Comparison of ENCODE assay signal across 8 mouse cellular contexts in the genomic region with DNA sequence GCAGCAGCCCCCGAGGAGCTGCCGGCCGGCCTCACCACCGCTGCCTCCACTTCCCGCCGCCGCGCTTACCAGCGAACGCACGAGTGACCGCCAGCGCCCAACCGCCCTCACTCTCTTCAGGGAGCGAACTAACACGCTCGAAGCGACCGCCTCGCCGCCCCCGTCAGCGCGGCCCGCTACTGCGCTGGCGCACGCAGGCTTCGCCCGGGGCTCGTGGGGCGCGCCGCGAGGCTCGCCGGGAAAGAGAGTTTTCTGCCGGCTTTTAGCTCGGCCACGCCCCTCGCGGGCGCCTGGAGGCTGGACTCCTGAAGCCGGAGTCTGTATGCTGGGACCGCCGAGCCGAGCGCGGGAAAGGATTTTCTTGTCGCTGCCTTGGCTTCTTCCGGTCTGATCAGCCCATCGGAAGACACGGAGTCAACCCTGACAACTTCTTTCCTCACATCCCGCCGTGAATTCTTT. TPM values are rescaled to one million over a fixed set of nuclear protein-coding genes. Genes with fewer than 3 reads are reported as not detected.
DNase-seq lines count a peak whose midpoint lies in the region; ATAC-seq and TF ChIP-seq lines count a peak whose summit lies in the region.

A gene (minus strand): TSS at position 183 of the 459 bp plus-strand sequence.

- H3K4me1 ChIP-seq in forebrain, embryonic 10.5 days = peaks cover 18% of the 10 kb centered on the region
- peaks cover 12% of the 10 kb centered on the region for H3K4me1 ChIP-seq in heart, embryonic 15.5 days (replicated peaks)
- H3K4me1 ChIP-seq in liver, embryonic 14.5 days (replicated peaks; ENCODE audit: control insufficient read depth in 2 of 2, insufficient read depth in 2 of 2, low read length in 1 of 2) = peaks cover 3 to 6% of the 10 kb centered on the region in 2 experiments; a peak in 3 of 4 replicates
- H3K4me1 ChIP-seq in neural tube, embryonic 11.5 days (ENCODE audit: control insufficient read depth, insufficient read depth, low read length) = no peaks in the 10 kb centered on the region
- no peaks in the 10 kb centered on the region for H3K4me1 ChIP-seq in stomach, postnatal 0 days (replicated peaks; ENCODE audit: control insufficient read depth, insufficient read depth)

- under 1% methylated on average over 55 of the region's 55 CpGs for WGBS in forebrain, embryonic 10.5 days
- WGBS in heart, embryonic 15.5 days = under 1% methylated on average over 55 of the region's 55 CpGs
- under 1% methylated on average over 55 of the region's 55 CpGs for WGBS in liver, embryonic 14.5 days (ENCODE audit: insufficient replicate concordance)
- 0% methylated on average over 55 of the region's 55 CpGs for WGBS in neural tube, embryonic 11.5 days
- WGBS in stomach, postnatal 0 days = under 1% methylated on average over 53 of the region's 55 CpGs

- no peak for TF ChIP-seq EP300 in liver, embryonic 14.5 days (IDR thresholded peaks at IDR 0.05; ENCODE audit: low read depth)
- TF ChIP-seq EP300 in stomach, postnatal 0 days (optimal IDR thresholded peaks at IDR 0.05) = no peak

- peak within 1 kb of the TSS; percentile 95 for H3K27ac ChIP-seq in forebrain, embryonic 10.5 days
- H3K27ac ChIP-seq in heart, embryonic 15.5 days = peak within 1 kb of the TSS; percentile 93
- peak within 1 kb of the TSS; percentile 92 for H3K27ac ChIP-seq in liver, embryonic 14.5 days
- H3K27ac ChIP-seq in neural tube, embryonic 11.5 days (ENCODE audit: low read depth, low read length) = peak within 1 kb of the TSS; percentile 80
- H3K27ac ChIP-seq in stomach, postnatal 0 days (replicated peaks) = peak within 1 kb of the TSS; percentile 90

- H3K9me3 ChIP-seq in forebrain, embryonic 10.5 days = no peaks in the 10 kb centered on the region
- H3K9me3 ChIP-seq in heart, embryonic 15.5 days (replicated peaks) = no peaks in the 10 kb centered on the region
- H3K9me3 ChIP-seq in liver, embryonic 14.5 days (ENCODE audit: control insufficient read depth, low read length) = no peaks in the 10 kb centered on the region
- H3K9me3 ChIP-seq in neural tube, embryonic 11.5 days (ENCODE audit: control insufficient read depth, low read length) = no peaks in the 10 kb centered on the region
- H3K9me3 ChIP-seq in stomach, postnatal 0 days (ENCODE audit: control insufficient read depth, low read length) = no peaks in the 10 kb centered on the region

- H3K27me3 ChIP-seq in forebrain, embryonic 10.5 days (ENCODE audit: poor library complexity, severe bottlenecking) = no peaks in the 10 kb centered on the region
- H3K27me3 ChIP-seq in heart, embryonic 15.5 days = no peaks in the 10 kb centered on the region
- no peaks in the 10 kb centered on the region for H3K27me3 ChIP-seq in liver, embryonic 14.5 days (ENCODE audit: control insufficient read depth, insufficient read depth, low read length)
- H3K27me3 ChIP-seq in neural tube, embryonic 11.5 days (ENCODE audit: control insufficient read depth, insufficient read depth, low read length) = no peaks in the 10 kb centered on the region
- no peaks in the 10 kb centered on the region for H3K27me3 ChIP-seq in stomach, postnatal 0 days (ENCODE audit: control insufficient read depth, insufficient read depth, low read length)

- H3K36me3 ChIP-seq in forebrain, embryonic 10.5 days (replicated peaks) = peaks cover 49% of the 10 kb centered on the region
- H3K36me3 ChIP-seq in heart, embryonic 15.5 days = peaks cover 17% of the 10 kb centered on the region
- H3K36me3 ChIP-seq in liver, embryonic 14.5 days (replicated peaks; ENCODE audit: control insufficient read depth, insufficient read depth, low read depth) = peaks cover 3% of the 10 kb centered on the region; the same call in 1 of the 2 replicates
- no peaks in the 10 kb centered on the region for H3K36me3 ChIP-seq in neural tube, embryonic 11.5 days (ENCODE audit: control insufficient read depth, insufficient read depth, low read length)
- H3K36me3 ChIP-seq in stomach, postnatal 0 days (ENCODE audit: control insufficient read depth, insufficient read depth, low read length) = no peaks in the 10 kb centered on the region

- peak; percentile 84 to 85 for DNase-seq in CD8-positive naive resting alpha-beta T cell, adult 2 months (ENCODE audit: low read depth in 2 of 2, low spot score in 2 of 2)
- DNase-seq in c-Kit-positive CD71-negative TER-119-negative erythroid progenitor cells, embryonic 14.5 days (ENCODE audit: low read depth) = peak; percentile 90
- peak; percentile 93 for DNase-seq in forebrain, embryonic 10.5 days (ENCODE audit: extremely low spot score, low spot score)
- peak; percentile 94 to 97 for DNase-seq in kidney, postnatal 25 days
- DNase-seq in liver, embryonic 14.5 days (ENCODE audit: low read depth in 3 of 3, low spot score in 3 of 3) = peak; percentile 90 to 92 (median 91)
- DNase-seq in neural tube, embryonic 11.5 days (ENCODE audit: low spot score) = peak; percentile 99
- peak; percentile 96 for DNase-seq in stomach, postnatal 0 days (ENCODE audit: low spot score)

- peak within 1 kb of the TSS; percentile 71 for H3K9ac ChIP-seq in heart, embryonic 15.5 days
- H3K9ac ChIP-seq in liver, embryonic 14.5 days (replicated peaks) = peak within 1 kb of the TSS; percentile 94
- peak within 1 kb of the TSS; percentile 82 for H3K9ac ChIP-seq in neural tube, embryonic 11.5 days (ENCODE audit: low read length)
- H3K9ac ChIP-seq in stomach, postnatal 0 days (ENCODE audit: low read length) = peak within 1 kb of the TSS; percentile 79

- H3K4me3 ChIP-seq in forebrain, embryonic 10.5 days = peak within 1 kb of the TSS; percentile 81
- peak within 1 kb of the TSS; percentile 88 for H3K4me3 ChIP-seq in heart, embryonic 15.5 days
- H3K4me3 ChIP-seq in liver, embryonic 14.5 days (ENCODE audit: insufficient read depth in 1 of 2, low read depth in 2 of 2, low read length in 2 of 2) = peak within 1 kb of the TSS; percentile 86 to 100
- H3K4me3 ChIP-seq in neural tube, embryonic 11.5 days (ENCODE audit: low read depth, low read length) = peak within 1 kb of the TSS; percentile 74
- H3K4me3 ChIP-seq in stomach, postnatal 0 days (ENCODE audit: low read depth, low read length) = peak within 1 kb of the TSS; percentile 61

- peak within 1 kb of the TSS; percentile 82 for H3K4me2 ChIP-seq in heart, embryonic 15.5 days
- peak within 1 kb of the TSS; percentile 88 for H3K4me2 ChIP-seq in liver, embryonic 14.5 days (ENCODE audit: low read depth)
- H3K4me2 ChIP-seq in neural tube, embryonic 11.5 days (ENCODE audit: low read depth) = peak within 1 kb of the TSS; percentile 57
- peak within 1 kb of the TSS; percentile 73 for H3K4me2 ChIP-seq in stomach, postnatal 0 days (replicated peaks; ENCODE audit: low read depth)

- peak; percentile 98 for ATAC-seq in heart, embryonic 15.5 days (replicated peaks; ENCODE audit: insufficient number of reproducible peaks, insufficient read depth, low FRiP score, low read depth)
- ATAC-seq in liver, embryonic 14.5 days (ENCODE audit: insufficient read depth) = peak; percentile 94
- peak; percentile 95 for ATAC-seq in neural tube, embryonic 11.5 days (ENCODE audit: insufficient read depth, low FRiP score, low TSS enrichment)
- ATAC-seq in stomach, postnatal 0 days (ENCODE audit: low FRiP score, low TSS enrichment) = peak; percentile 99

- no peak for TF ChIP-seq CTCF in liver, embryonic 14.5 days (IDR thresholded peaks at IDR 0.05; ENCODE audit: low read depth)
- no peak; the same call in 1 of the 2 replicates for TF ChIP-seq CTCF in stomach, postnatal 0 days (IDR thresholded peaks at IDR 0.05; ENCODE audit: low read depth)

RNA-seq across cellular contexts. Expression of the gene that starts here (rescaled TPM):
- 115 and 124 TPM in 2 replicates for polyA plus RNA-seq in forebrain, embryonic 10.5 days (2016; fragmentation: Nextera tagmentation; extraction: Ambion mirVana)
- 59.8 and 60.3 TPM in 2 replicates for polyA plus RNA-seq in heart, embryonic 15.5 days (2015; fragmentation: Nextera tagmentation; extraction: Ambion mirVana)
- 15.4 and 21.0 TPM in 2 replicates for polyA plus RNA-seq in liver, embryonic 14.5 days (2012; rRNA removed)
- polyA plus RNA-seq in liver, embryonic 14.5 days (2014; fragmentation: Nextera tagmentation; extraction: Ambion mirVana) = 57.1 and 60.1 TPM in 2 replicates
- 93.6 and 106 TPM in 2 replicates for polyA plus RNA-seq in neural tube, embryonic 11.5 days (2014; fragmentation: Nextera tagmentation; extraction: Ambion mirVana)
- 43.8 and 47.6 TPM in 2 replicates for polyA plus RNA-seq in stomach, postnatal 0 days (2015; fragmentation: Nextera tagmentation; extraction: Ambion mirVana)

Comparison
In these comparisons a context has a peak if more than half of its experiments do, and no peak if none do; other contexts are left out.
1. Peak in every context shown above with its lines: DNase-seq, ATAC-seq, H3K4me3 ChIP-seq and H3K27ac ChIP-seq.